Mouse (Mus musculus): ENCODE measurements around the gene Gpr27. TPM values are rescaled to one million over a fixed set of nuclear protein-coding genes. Genes with fewer than 3 reads are reported as not detected.

Gpr27 gene
- polyA plus RNA-seq, 1 experiment from 2014 or later, result 2.0 TPM

DNA sequence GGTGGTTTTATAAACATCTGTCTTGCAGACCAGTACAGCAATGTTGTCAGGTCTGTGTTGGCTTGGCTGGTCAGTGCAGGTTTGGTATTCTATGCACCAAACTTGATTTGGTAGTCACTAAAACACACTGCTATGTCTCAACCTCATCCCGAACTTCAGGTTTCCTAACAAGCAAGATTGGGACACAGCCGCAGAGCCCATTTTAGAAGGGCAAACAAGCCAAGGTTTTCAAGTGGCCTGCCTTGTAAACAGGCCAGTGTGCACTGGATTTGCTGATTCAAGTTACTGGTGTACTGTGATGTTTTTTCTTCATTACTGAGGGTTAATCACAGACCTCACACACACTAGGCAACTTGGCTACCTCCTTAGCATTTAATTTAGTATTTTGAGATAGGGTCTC, 36.4 kb upstream of the Gpr27 start:
- WGBS, result 67% methylated on average over 2 of the region's 2 CpGs
- H3K4me2 ChIP-seq (ENCODE audit: low read depth, low read length), result no peak overlapping the region
- H3K36me3 ChIP-seq (ENCODE audit: control insufficient read depth, insufficient read depth, low read length), result no peaks in the 10 kb centered on the region
- no peaks in the 10 kb centered on the region for H3K27me3 ChIP-seq (ENCODE audit: control insufficient read depth, insufficient read depth, low read depth, low read length)
- no peaks in the 10 kb centered on the region for H3K9me3 ChIP-seq (ENCODE audit: control insufficient read depth, low read length)
- no peak for ATAC-seq (ENCODE audit: low read depth)
- H3K9ac ChIP-seq (ENCODE audit: low read length), result no peak overlapping the region
- H3K27ac ChIP-seq (ENCODE audit: low read length), result no peak overlapping the region
- no peak overlapping the region for H3K4me3 ChIP-seq (ENCODE audit: low read length)
- peaks cover 14% of the 10 kb centered on the region for H3K4me1 ChIP-seq (replicated peaks; ENCODE audit: control insufficient read depth, insufficient read depth, low read length)

DNA sequence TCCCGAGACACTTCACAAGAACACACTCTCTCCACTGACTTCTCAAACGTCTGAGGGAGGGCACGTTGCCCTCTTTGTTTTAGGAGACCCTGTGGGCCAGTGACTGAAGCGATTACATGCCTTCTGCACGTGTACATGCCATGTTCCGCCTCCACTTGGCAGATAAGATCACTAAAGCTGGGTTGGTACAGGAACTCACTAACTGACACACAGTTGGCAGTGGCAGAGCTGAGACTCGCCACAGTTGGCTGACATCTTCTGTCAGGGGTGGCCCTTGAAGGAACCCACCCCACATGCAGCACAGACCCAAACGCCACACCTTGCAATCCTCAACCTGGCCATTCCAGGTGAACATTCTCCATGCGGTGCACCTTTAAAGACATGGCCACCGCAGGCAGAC, 33.9 kb upstream of the Gpr27 start:
- 70% methylated on average over 10 of the region's 10 CpGs for WGBS
- Histone ChIP-seq H3K27me3 (ENCODE audit: control insufficient read depth, insufficient read depth, low read depth, low read length) (no peaks in the 10 kb centered on the region), H3K4me3 (ENCODE audit: low read length) (no peak overlapping the region), H3K9ac (ENCODE audit: low read length) (no peak overlapping the region), H3K4me1 (replicated peaks; ENCODE audit: control insufficient read depth, insufficient read depth, low read length) (peaks cover 14% of the 10 kb centered on the region), H3K9me3 (ENCODE audit: control insufficient read depth, low read length) (no peaks in the 10 kb centered on the region), H3K27ac (ENCODE audit: low read length) (no peak overlapping the region), H3K4me2 (ENCODE audit: low read depth, low read length) (no peak overlapping the region), H3K36me3 (ENCODE audit: control insufficient read depth, insufficient read depth, low read length) (0 out of 2 replicates have a peak, but pooled peaks cover 2% of the 10 kb centered on the region)
- no peak for ATAC-seq (ENCODE audit: low read depth)

DNA sequence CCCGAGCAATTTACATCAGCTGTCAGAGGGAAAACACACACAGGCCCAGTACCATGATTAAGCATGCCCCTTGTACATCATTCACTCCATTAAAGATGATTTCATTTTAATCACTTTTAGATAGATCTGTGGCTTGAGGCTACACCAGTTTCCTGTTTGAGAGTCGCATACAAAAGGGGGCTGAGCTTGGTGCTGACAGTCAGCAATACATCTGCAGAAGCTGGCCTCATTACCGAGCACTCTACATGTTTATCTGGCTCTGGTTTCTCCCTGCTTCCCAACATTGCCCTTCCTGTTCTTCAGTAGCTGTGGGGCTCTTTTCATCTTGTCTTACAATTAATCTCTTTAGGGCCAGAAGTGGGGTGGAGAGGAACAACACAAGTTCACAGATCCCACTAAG, 32.0 kb upstream of the Gpr27 start:
- H3K9me3 ChIP-seq (ENCODE audit: control insufficient read depth, low read length), result no peaks in the 10 kb centered on the region
- peak; percentile 70 for ATAC-seq (ENCODE audit: low read depth)

DNA sequence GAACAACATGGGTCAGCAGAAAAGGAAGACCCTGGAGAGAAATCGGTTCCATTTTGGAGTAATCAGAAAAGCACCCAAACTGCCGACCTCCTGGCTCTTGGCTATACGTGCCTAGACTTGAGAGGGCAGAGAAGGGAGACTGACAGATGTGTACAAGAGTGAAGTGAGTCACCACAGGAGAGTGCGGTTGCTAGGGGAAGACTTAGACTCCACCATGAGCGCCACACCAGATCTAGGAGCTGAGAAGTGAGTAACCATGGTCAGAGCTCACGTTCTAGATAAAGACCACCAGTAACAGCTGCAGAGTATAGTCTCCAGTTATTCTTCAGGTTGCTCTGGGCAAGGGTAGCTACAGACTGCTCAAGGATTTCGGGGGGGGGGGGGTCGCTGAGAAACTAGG, 29.2 kb upstream of the Gpr27 start:
- Histone ChIP-seq H3K9me3 (ENCODE audit: control insufficient read depth, low read length) (no peaks in the 10 kb centered on the region), H3K27me3 (ENCODE audit: control insufficient read depth, insufficient read depth, low read depth, low read length) (no peaks in the 10 kb centered on the region), H3K4me1 (replicated peaks; ENCODE audit: control insufficient read depth, insufficient read depth, low read length) (peaks cover 28% of the 10 kb centered on the region), H3K9ac (ENCODE audit: low read length) (no peak overlapping the region), H3K27ac (ENCODE audit: low read length) (no peak overlapping the region), H3K4me2 (ENCODE audit: low read depth, low read length) (no peak overlapping the region), H3K4me3 (ENCODE audit: low read length) (no peak overlapping the region), H3K36me3 (ENCODE audit: control insufficient read depth, insufficient read depth, low read length) (0 out of 2 replicates have a peak, but pooled peaks cover 2% of the 10 kb centered on the region)
- 69% methylated on average over 8 of the region's 8 CpGs for WGBS
- no peak for ATAC-seq (ENCODE audit: low read depth)

More for the DNA sequence above, 32.0 kb upstream of the Gpr27 start:
- Histone ChIP-seq H3K27me3 (ENCODE audit: control insufficient read depth, insufficient read depth, low read depth, low read length) (no peaks in the 10 kb centered on the region), H3K4me3 (ENCODE audit: low read length) (no peak overlapping the region), H3K27ac (ENCODE audit: low read length) (peak overlapping the region; percentile 70), H3K9ac (ENCODE audit: low read length) (no peak overlapping the region), H3K4me2 (ENCODE audit: low read depth, low read length) (no peak overlapping the region), H3K4me1 (replicated peaks; ENCODE audit: control insufficient read depth, insufficient read depth, low read length) (peaks cover 20% of the 10 kb centered on the region), H3K36me3 (ENCODE audit: control insufficient read depth, insufficient read depth, low read length) (0 out of 2 replicates have a peak, but pooled peaks cover 2% of the 10 kb centered on the region)
- 25% methylated on average over 3 of the region's 3 CpGs for WGBS

DNA sequence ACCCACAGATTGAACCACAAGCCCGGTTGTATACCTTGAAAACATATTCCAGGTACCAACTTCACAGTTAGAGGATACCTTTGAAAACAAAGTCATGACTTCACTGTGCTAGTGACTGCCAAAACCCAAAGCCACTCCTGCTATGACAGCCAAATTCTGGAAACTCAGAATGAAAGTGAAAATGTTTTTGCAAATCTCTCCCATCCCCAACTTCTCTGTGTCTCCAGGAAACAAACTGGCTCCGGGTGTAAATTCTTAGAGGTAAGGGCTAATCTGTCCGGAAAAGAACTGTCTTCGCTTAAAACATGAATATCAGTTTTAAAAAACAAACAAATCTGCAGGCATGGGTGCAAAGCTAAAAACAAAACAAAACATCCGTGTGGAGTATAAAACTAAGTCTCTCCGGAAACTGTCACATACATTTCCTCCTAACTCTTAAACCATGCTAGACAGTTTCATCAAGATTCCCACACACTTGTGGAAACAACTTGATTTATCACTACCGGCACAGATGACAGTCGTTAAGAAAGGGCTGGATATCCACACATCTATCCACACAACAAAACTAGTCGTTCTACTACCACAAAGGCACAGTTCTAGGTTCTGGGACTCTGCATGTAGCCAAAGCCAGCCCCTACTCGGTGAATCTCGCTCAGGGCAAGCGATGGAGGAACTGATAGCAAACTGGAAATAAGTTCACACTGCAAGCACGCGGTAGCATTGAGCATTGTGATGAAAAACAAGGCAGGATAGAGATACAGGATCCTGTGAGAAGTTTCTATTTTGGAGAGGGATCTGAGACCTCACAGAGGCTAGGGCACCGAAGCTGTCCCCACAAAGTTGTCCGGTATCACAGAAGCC, 26.8 kb upstream of the Gpr27 start:
- Histone ChIP-seq H3K9me3 (ENCODE audit: control insufficient read depth, low read length) (no peaks in the 10 kb centered on the region), H3K27ac (ENCODE audit: low read length) (peak overlapping the region; percentile 63), H3K9ac (ENCODE audit: low read length) (peak overlapping the region; percentile 84), H3K4me3 (ENCODE audit: low read length) (peak overlapping the region; percentile 85), H3K4me1 (replicated peaks; ENCODE audit: control insufficient read depth, insufficient read depth, low read length) (peaks cover 23% of the 10 kb centered on the region), H3K36me3 (ENCODE audit: control insufficient read depth, insufficient read depth, low read length) (0 out of 2 replicates have a peak, but pooled peaks cover 2% of the 10 kb centered on the region), H3K27me3 (ENCODE audit: control insufficient read depth, insufficient read depth, low read depth, low read length) (no peaks in the 10 kb centered on the region), H3K4me2 (ENCODE audit: low read depth, low read length) (peak overlapping the region; percentile 89)
- 18% methylated on average over 16 of the region's 16 CpGs for WGBS
- ATAC-seq (ENCODE audit: low read depth), result no peak

DNA sequence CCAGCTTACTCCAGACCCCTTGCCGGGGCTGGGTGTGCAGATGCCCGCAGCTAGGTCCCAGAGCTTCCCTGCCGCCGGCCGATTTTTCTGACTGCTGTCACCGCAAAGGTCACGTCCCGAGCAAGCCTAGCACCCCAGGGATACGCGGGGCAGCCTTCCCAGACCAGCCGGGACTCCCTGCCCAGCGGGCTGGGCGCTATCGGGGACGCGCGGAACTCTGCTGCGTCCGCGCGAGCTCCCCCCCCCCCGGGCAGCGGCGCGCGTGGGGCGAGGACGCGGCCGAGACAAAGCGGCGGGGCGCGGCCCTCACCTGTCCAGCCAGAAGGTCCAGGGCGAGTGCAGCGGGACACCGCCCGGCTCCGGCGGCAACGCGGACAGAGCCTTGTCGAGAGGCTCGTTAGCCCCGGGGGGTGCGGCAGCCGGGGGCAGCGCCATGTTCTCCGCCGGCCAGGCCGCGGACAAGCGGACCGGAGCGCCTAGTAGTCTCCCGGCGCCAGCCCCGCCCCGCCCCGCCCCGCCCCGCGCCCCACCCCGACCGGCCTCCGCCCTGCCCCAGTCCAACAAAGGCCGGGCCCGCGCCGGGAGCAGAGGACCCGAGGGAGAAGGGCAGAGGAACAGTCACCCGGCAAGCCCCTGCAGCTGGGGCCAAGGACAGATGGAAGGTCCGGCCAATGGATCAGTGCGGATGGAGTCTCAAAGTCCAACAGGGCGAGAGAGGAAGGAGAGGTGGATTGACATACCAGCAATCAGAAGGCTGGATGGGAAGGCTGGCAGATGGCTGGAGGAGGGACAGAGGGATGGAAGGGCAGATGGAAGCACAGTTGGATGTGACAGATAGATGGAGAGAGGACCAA, 25.9 kb upstream of the Gpr27 start, which contains the start of the genes Eif4e3 and Gm20696:
Gene Eif4e3, minus strand, starts transcription at position 454 of the 854 bp plus-strand sequence.
Gene Gm20696, minus strand, starts transcription at position 480 of the 854 bp plus-strand sequence.
- H3K4me3 ChIP-seq (ENCODE audit: low read length), result peak within 1 kb of the TSS; percentile 85
- no peaks in the 10 kb centered on the region for H3K27me3 ChIP-seq (ENCODE audit: control insufficient read depth, insufficient read depth, low read depth, low read length)
- H3K27ac ChIP-seq (ENCODE audit: low read length), result peak within 1 kb of the TSS; percentile 63
- H3K36me3 ChIP-seq (ENCODE audit: control insufficient read depth, insufficient read depth, low read length), result 0 out of 2 replicates have a peak, but pooled peaks cover 2% of the 10 kb centered on the region
- ATAC-seq (ENCODE audit: low read depth), result peak; percentile 92
- peak within 1 kb of the TSS; percentile 84 for H3K9ac ChIP-seq (ENCODE audit: low read length)
- WGBS, result under 1% methylated on average over 41 of the region's 75 CpGs
- no peaks in the 10 kb centered on the region for H3K9me3 ChIP-seq (ENCODE audit: control insufficient read depth, low read length)
- peaks cover 20% of the 10 kb centered on the region for H3K4me1 ChIP-seq (replicated peaks; ENCODE audit: control insufficient read depth, insufficient read depth, low read length)
- H3K4me2 ChIP-seq (ENCODE audit: low read depth, low read length), result peak within 1 kb of the TSS; percentile 89

DNA sequence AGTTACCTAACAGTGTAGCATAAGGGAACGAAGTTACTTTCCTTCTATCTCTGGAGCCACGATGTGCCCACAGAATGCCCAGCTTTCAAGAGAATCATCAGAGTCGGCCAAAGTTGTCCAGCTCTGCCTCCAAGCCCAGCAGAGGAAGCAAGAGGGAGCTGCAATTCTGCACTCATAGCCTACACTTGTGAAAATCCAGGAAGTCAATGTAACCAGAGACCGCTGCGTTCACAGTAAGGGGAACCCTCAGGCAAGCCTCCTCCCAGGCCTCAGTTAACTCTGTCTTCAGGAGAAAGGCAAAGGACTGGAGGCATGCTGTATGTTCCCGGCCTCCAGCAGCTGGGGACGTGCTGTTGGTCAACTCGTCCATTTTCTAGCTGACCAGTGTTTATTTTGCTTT, 25.2 kb upstream of the Gpr27 start:
- WGBS, result 25% methylated on average over 8 of the region's 8 CpGs
- H3K4me3 ChIP-seq (ENCODE audit: low read length), result peak overlapping the region; percentile 85
- no peaks in the 10 kb centered on the region for H3K9me3 ChIP-seq (ENCODE audit: control insufficient read depth, low read length)
- no peaks in the 10 kb centered on the region for H3K27me3 ChIP-seq (ENCODE audit: control insufficient read depth, insufficient read depth, low read depth, low read length)
- peak overlapping the region; percentile 25 for H3K9ac ChIP-seq (ENCODE audit: low read length)
- peak overlapping the region; percentile 89 for H3K4me2 ChIP-seq (ENCODE audit: low read depth, low read length)
- peaks cover 20% of the 10 kb centered on the region for H3K4me1 ChIP-seq (replicated peaks; ENCODE audit: control insufficient read depth, insufficient read depth, low read length)
- H3K36me3 ChIP-seq (ENCODE audit: control insufficient read depth, insufficient read depth, low read length), result no peaks in the 10 kb centered on the region
- ATAC-seq (ENCODE audit: low read depth), result peak; percentile 34; the same call in 1 of the 2 replicates
- H3K27ac ChIP-seq (ENCODE audit: low read length), result peak overlapping the region; percentile 56; the same call in 1 of the 2 replicates

DNA sequence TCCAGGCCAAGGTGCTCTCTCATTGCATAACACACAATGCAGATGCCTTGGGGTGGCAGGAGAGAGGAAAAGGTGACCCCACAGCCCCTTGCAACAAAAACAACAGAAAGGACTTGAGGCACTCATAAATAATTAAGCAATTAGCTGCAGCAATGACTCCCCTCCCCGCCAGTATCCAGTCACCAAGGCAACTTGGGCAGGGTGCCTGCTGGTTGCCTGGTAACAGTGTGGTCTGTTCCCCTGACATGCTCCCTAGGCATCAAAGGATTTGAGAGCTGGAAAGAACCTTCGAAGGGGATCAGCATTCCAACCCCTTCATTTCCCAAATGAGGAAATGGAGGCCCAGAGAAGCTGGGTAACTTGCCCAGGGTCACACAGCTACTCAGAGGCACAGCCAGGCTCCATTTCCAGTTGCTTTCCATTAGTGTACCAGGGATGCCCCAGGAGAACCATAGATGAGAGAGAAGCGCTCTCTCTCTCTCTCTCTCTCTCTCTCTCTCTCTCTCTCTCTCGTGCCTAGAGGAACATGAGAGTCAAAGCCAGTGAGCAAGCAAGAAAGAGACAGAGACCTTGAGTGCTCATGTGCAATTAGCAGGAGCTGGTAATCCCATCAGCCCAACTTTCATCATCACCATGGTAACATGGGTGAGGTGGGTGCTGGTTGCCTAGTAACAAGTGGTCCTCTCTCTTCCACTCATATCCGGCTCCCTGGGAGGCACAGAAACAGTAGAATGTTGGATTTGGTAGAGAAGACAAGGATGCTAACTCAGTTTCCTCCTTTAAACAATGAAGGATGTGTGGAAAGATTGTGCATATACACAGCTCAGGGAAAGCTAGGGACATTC, 22.8 kb upstream of the Gpr27 start:
- Histone ChIP-seq H3K9ac (ENCODE audit: low read length) (no peak overlapping the region), H3K36me3 (ENCODE audit: control insufficient read depth, insufficient read depth, low read length) (no peaks in the 10 kb centered on the region), H3K4me1 (replicated peaks; ENCODE audit: control insufficient read depth, insufficient read depth, low read length) (peaks cover 18% of the 10 kb centered on the region), H3K4me2 (ENCODE audit: low read depth, low read length) (no peak overlapping the region), H3K27ac (ENCODE audit: low read length) (no peak overlapping the region), H3K9me3 (ENCODE audit: control insufficient read depth, low read length) (no peaks in the 10 kb centered on the region), H3K27me3 (ENCODE audit: control insufficient read depth, insufficient read depth, low read depth, low read length) (no peaks in the 10 kb centered on the region), H3K4me3 (ENCODE audit: low read length) (no peak overlapping the region)
- 49% methylated on average over 5 of the region's 5 CpGs for WGBS
- no peak for ATAC-seq (ENCODE audit: low read depth)
